Mouse (Mus musculus): Measurements from ENCODE around the gene Olfr720. TPM values are rescaled to one million over a fixed set of nuclear protein-coding genes. Genes with fewer than 3 reads are reported as not detected.

The Olfr720 gene
- not detected in 2 replicates for polyA plus RNA-seq (2015; fragmentation: Nextera tagmentation; extraction: Ambion mirVana)

DNA sequence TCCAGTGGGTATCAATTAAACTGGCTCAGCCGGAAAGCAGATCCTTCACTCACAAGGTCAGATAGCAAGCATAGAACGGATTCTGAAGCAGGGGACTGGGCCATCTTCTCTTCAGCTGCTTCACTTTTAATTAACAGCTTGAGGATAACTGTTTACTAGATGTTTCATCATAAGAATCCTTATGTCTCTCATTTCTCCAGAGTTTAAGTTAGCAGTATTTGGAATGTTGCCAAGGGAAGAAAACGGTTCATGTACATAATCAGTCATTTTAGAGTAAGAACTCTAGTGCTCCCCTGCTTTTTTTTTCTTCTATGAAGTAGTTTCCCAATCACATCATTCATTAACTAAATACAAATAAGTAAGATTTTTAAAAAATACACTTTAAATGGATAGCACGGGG is at the start of gene Olfr720:
Gene Olfr720 (minus strand): TSS at position 101 of the 400 bp plus-strand sequence.

Other genes with a start within 250 kb of the Olfr720 start
- gene Atxn7, start 225.4 kb downstream of the Olfr720 start, polyA plus RNA-seq (2015; fragmentation: Nextera tagmentation; extraction: Ambion mirVana) = 2.5 and 2.9 TPM in 2 replicates
- gene Thoc7, start 225.0 kb downstream of the Olfr720 start, polyA plus RNA-seq (2015; fragmentation: Nextera tagmentation; extraction: Ambion mirVana) = 153 and 156 TPM in 2 replicates
- 272 and 285 TPM in 2 replicates for gene Psmd6, start 65.9 kb downstream of the Olfr720 start, polyA plus RNA-seq (2015; fragmentation: Nextera tagmentation; extraction: Ambion mirVana)
- not detected in 2 replicates for gene Olfr31, start 136.0 kb upstream of the Olfr720 start, polyA plus RNA-seq (2015; fragmentation: Nextera tagmentation; extraction: Ambion mirVana)
- 7.1 and 8.9 TPM in 2 replicates for gene Il3ra, start 159.4 kb upstream of the Olfr720 start, polyA plus RNA-seq (2015; fragmentation: Nextera tagmentation; extraction: Ambion mirVana)
- not detected in 2 replicates for gene Olfr721-ps1, start 214.5 kb upstream of the Olfr720 start, polyA plus RNA-seq (2015; fragmentation: Nextera tagmentation; extraction: Ambion mirVana)

Data from skeletal muscle tissue, postnatal 0 days (tissue).